Mouse (Mus musculus) embryonic facial prominence, embryonic 15.5 days (tissue): ENCODE results near the gene Znfx1. TPM values are rescaled to one million over a fixed set of nuclear protein-coding genes. Genes with fewer than 3 reads are reported as not detected.

Source experiments
- polyA plus RNA-seq: library from polyadenylated mRNA; unstranded; fragments of >200 nt; fragmentation: Nextera tagmentation; extraction: Ambion mirVana; gene quantifications from 2 replicates; pipeline ENCODE4 v1.2.1, GENCODE M21; 2015

The Znfx1 gene
- polyA plus RNA-seq, 1 experiment from 2014 or later = 8.8 TPM

Other genes starting within 250 kb of the Znfx1 start
- gene Cse1l, start 157.0 kb downstream of the Znfx1 start, polyA plus RNA-seq = 85.6 and 92.2 TPM in 2 replicates
- gene Stau1, start 66.7 kb downstream of the Znfx1 start, polyA plus RNA-seq = 96.9 and 97.3 TPM in 2 replicates
- gene Ddx27, start 47.8 kb downstream of the Znfx1 start, polyA plus RNA-seq = 44.3 and 47.6 TPM in 2 replicates
- gene Kcnb1, start 127.1 kb upstream of the Znfx1 start, polyA plus RNA-seq = 0.98 and 1.2 TPM in 2 replicates
- gene Ptgis, start 177.6 kb upstream of the Znfx1 start, polyA plus RNA-seq = 33.1 and 33.3 TPM in 2 replicates